ENCODE assay signal across 8 mouse cellular contexts in genomic region chr19:55806434-55807193, GRCm38 (mm10).
DNase-seq lines count a peak whose midpoint lies in the region; ATAC-seq and TF ChIP-seq lines count a peak whose summit lies in the region.

No protein-coding gene starts in this region.

- intact Hi-C loops in gastrocnemius, postnatal 14 days (cut with DNase I; ENCODE audit: low total_unique reads) = loop anchor here (10.0 kb wide), 1 partner anchor 52 kb away; no protein-coding TSS in a partner anchor

- H3K9ac ChIP-seq in intestine, embryonic 15.5 days = no peak overlapping the region
- no peak overlapping the region for H3K9ac ChIP-seq in lung, postnatal 0 days (replicated peaks; ENCODE audit: low read depth)

- ATAC-seq in intestine, embryonic 15.5 days = peak; percentile 50
- ATAC-seq in lung, postnatal 0 days = peak; percentile 77

- no peak overlapping the region for H3K4me3 ChIP-seq in intestine, embryonic 15.5 days (replicated peaks)
- H3K4me3 ChIP-seq in lung, postnatal 0 days (ENCODE audit: low read depth, low read length) = no peak overlapping the region
- no peak overlapping the region for H3K4me3 ChIP-seq in layer of hippocampus, adult 2 months

- 33% methylated on average over 12 of the region's 12 CpGs for WGBS in intestine, embryonic 15.5 days
- WGBS in lung, postnatal 0 days = 24% methylated on average over 12 of the region's 12 CpGs

- no peaks in the 10 kb centered on the region for H3K36me3 ChIP-seq in intestine, embryonic 15.5 days
- H3K36me3 ChIP-seq in lung, postnatal 0 days (ENCODE audit: insufficient read depth, low read length) = no peaks in the 10 kb centered on the region

- no peak for TF ChIP-seq CTCF in lung, postnatal 0 days (IDR thresholded peaks at IDR 0.05)
- no peak for TF ChIP-seq CTCF in layer of hippocampus, adult 2 months (conservative IDR thresholded peaks at IDR 0.05)

- H3K4me1 ChIP-seq in intestine, embryonic 15.5 days (replicated peaks) = peaks cover 22% of the 10 kb centered on the region
- peaks cover 13% of the 10 kb centered on the region; the same call in 1 of the 2 replicates for H3K4me1 ChIP-seq in lung, postnatal 0 days (ENCODE audit: insufficient read depth, low read depth, low read length)

- 0 out of 2 replicates have a peak overlapping the region, but pooled peaks have one; percentile 15 for H3K27ac ChIP-seq in intestine, embryonic 15.5 days
- no peak overlapping the region for H3K27ac ChIP-seq in lung, postnatal 0 days (ENCODE audit: low read length)
- H3K27ac ChIP-seq in layer of hippocampus, adult 2 months = no peak overlapping the region

- no peaks in the 10 kb centered on the region for H3K9me3 ChIP-seq in intestine, embryonic 15.5 days
- no peaks in the 10 kb centered on the region for H3K9me3 ChIP-seq in lung, postnatal 0 days (ENCODE audit: low read length)

- peak; percentile 71; the same call in 1 of the 2 replicates for TF ChIP-seq EP300 in lung, postnatal 0 days (IDR thresholded peaks at IDR 0.05)

- H3K27me3 ChIP-seq in intestine, embryonic 15.5 days (replicated peaks) = no peaks in the 10 kb centered on the region
- H3K27me3 ChIP-seq in lung, postnatal 0 days (replicated peaks; ENCODE audit: insufficient read depth, low read length) = no peaks in the 10 kb centered on the region

- H3K4me2 ChIP-seq in intestine, embryonic 15.5 days (replicated peaks) = peak overlapping the region; percentile 15; the same call in 1 of the 2 replicates
- no peak overlapping the region for H3K4me2 ChIP-seq in lung, postnatal 0 days (replicated peaks; ENCODE audit: low read depth, low read length)

- DNase-seq in gastrocnemius, postnatal 14 days = peak; percentile 11
- DNase-seq in gastrocnemius, postnatal 4 days (ENCODE audit: low spot score in 2 of 2) = no peak
- peak; percentile 11 for DNase-seq in brain, adult 2 months (ENCODE audit: low read depth, low spot score)
- peak; percentile 67 for DNase-seq in lung, postnatal 0 days (ENCODE audit: low spot score)
- no peak for DNase-seq in layer of hippocampus, adult 2 months (ENCODE audit: low spot score in 2 of 2)
- DNase-seq in natural killer cell, adult 2 months (ENCODE audit: low spot score in 2 of 2) = no peak
- DNase-seq in ovary, postnatal 10 days (ENCODE audit: low spot score) = no peak

Comparison
In these comparisons a context has a peak if more than half of its experiments do, and no peak if none do; other contexts are left out.
1. DNase-seq: peak in gastrocnemius, postnatal 14 days (single experiment), brain, adult 2 months (single experiment) and lung, postnatal 0 days (single experiment); none in gastrocnemius, postnatal 4 days (0 of 2), layer of hippocampus, adult 2 months (0 of 2), natural killer cell, adult 2 months (0 of 2) and ovary, postnatal 10 days (single experiment).